Mouse (Mus musculus) cerebellum, adult 9-11 months (tissue): ENCODE measurements around the gene Frem2.

Source experiments
- DNase-seq: peaks from one replicate; pipeline ENCODE4 v3.0.0; 2022

Frem2 gene

DNA sequence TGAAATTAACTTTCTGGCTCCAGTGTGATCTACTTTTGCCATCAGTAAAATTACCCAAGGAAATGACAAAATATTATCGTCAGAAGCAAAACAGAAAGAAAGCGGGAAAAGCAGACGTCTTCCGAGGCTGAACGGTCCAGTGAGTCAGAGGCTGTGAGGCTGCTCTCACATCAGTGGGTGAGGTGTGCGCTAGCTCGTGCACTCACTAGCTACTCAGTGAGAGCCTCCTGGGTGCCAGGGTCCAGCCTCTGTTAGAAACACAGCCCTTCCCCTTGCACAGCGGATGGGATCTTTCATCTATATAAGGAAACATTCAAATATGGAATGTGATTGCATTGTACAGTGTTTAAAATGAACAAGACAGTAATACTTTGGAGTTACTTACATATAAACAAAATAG is 36.8 kb downstream of the Frem2 start:
- DNase-seq: no peak

- peak; percentile 50 for DNase-seq
These were observed 46.0 kb downstream of the Frem2 start for GRCm38 (mm10) chr3:53611106-53611505.

DNA sequence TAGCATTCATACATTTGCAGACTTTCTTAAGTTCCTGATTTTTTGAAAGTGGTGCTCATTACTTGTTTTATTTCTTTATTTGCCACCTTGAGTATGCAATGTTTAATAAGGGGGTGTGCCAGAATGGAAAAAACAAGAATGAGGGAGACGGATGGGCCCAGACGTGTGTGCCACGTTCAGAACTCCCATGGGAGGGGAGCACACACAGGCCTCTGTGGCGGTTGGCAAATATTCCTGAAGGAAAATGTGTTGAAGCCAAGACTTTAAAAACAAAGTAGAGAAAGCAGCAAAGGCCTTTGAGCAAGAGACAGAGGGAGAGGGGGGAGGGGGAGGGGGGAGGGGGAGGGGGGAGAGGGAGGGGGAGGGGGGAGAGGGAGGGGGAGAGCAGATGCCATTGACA is 47.3 kb downstream of the Frem2 start:
- DNase-seq: no peak

- no peak for DNase-seq
These were observed 57.0 kb downstream of the Frem2 start for GRCm38 (mm10) chr3:53600140-53600539.

- DNase-seq: no peak
These were observed 57.8 kb downstream of the Frem2 start for GRCm38 (mm10) chr3:53599315-53599714.

GRCm38 (mm10) chr3:53598153-53598800 is 58.9 kb downstream of the Frem2 start:
- no peak for DNase-seq

- no peak for DNase-seq
These were observed 62.7 kb downstream of the Frem2 start for GRCm38 (mm10) chr3:53594471-53594870.

DNA sequence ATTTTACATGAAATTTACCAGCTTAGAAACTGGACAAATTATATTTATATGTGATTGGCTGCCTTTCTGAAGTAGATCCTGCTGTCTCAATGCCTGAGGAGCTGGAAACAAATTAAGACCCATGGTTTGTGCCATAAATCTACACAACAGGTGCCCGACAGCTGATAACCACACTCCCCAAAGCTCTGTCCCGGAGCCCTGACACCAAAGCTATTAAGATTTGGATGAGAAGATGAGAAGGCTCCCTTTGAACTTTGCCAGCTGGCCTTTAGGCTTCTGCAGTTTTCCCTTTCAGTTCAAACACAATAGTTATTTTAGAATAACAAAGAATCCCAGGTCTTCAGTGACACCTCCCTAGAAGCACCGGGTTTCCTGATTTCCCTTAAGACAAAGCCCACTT is 63.4 kb downstream of the Frem2 start:
- DNase-seq: no peak

DNA sequence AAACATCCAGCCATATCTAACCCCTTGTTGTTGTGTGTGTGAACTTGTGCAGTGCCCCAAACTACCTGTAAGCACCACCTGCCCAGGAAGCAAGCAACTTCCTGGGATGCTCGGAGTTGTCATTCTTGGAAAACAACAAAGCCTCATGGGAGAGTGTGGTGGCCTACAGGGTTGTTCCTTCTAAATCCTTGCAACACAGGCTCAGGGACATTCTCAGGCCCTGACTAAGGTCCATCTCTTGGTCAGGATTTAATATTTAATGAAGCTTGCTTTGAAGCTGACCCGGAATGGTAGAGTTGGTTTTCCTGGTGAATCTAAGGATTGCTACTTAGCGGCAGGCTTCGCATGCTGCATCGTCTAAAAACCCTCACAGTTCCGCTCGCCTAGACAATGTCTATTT is 65.1 kb downstream of the Frem2 start:
- DNase-seq: no peak

- peak; percentile 18 for DNase-seq
These were observed 67.0 kb downstream of the Frem2 start for GRCm38 (mm10) chr3:53590139-53590621.

DNA sequence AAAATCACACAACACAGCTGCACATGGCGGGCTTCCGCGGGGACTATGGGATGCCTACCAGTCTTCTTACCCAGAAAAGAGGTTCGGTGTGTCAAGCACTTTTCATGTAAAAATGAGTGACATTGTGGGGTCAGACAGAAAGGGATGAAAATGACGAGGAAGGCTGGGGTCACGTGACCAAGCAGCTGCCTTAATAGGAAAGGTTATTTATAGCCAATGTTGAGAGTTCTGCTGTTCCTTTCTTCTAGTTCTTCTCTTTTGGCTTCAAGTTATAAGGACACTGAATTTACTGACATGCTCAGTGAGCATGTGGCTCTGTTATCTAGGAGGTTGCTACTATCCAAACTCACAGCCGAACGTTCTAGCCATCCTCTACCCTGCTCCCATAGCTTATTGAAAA is 73.9 kb downstream of the Frem2 start:
- DNase-seq: no peak

GRCm38 (mm10) chr3:53580596-53581254 is 76.4 kb downstream of the Frem2 start:
- DNase-seq: no peak

- DNase-seq: no peak
These were observed 77.9 kb downstream of the Frem2 start for GRCm38 (mm10) chr3:53579121-53579704.

DNA sequence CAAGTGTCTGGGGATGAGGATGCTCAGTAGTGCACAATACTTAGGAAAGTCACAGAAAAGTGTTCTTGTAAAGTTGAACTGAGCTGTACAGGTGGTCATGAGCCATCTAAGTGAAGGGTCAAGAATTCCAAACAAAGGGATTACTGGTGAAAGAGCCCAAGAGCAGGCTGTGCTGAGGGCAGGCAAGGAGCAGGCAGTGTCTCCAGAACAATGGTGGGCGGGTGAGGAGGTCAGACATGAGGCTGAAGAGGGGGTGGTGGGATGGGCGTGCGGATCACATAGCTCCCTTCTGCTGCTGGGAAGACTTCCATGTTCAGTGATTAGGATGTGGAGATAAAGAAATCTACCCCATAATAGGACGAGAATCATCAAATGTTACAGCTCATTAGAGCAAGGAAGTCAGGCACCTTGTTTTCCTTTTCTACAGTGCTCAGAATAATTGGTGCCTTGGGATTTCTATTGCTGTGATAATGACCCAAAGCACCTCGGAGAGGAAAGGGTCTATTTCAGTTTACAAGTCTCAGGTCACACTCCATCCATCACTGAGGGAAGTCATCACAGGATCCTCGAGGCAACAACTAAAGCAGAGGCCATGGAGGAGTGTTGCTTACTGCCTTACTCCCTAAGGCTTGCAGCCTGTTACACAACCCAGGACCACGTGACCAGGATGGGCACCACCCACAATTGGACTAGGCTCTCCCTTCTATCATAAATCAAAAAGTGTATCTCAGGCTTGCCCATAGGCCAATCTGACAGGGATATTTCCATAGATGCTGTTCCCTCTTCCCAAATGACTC is 80.6 kb downstream of the Frem2 start:
- DNase-seq: no peak

GRCm38 (mm10) chr3:53574123-53574522 is 83.0 kb downstream of the Frem2 start:
- DNase-seq: no peak

DNA sequence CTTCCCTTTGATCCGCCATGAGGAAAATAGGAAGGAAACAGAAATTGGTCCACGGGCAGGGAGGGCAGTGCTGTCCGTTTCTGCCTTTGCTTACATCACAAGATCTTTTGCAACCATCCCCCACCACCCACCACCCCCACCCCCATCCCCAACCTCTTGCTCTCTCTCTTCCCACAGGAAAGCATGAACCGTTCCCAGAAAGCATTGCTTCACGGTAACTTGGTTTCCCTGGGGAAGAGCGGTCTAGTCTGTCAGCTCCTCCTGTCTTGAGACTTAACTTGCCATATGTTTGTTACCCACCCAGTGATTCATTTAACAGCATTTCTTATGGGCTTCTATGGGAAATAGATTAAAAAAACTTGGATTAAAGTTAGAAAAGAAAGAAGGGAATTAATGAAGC is 85.5 kb downstream of the Frem2 start:
- no peak for DNase-seq

DNA sequence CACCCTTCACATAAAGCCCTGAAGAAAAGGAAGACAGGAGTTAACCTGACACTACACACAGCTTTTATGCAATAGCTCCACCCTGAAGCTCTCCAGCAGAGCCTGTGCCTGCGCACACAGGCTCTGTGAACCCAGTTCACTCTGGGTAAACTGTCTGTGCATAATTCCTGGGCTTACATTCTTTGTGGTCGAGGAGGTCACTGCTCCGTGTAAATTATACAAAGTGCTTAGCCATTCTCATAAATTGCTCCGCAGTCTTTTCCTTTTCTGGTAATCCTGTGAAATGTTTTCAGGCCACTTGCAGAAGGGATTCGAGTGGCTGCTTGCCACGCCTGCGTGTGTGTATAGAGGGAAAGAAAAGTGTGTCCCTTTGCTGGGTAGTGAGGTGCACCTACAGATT is 92.6 kb downstream of the Frem2 start:
- DNase-seq: no peak

DNA sequence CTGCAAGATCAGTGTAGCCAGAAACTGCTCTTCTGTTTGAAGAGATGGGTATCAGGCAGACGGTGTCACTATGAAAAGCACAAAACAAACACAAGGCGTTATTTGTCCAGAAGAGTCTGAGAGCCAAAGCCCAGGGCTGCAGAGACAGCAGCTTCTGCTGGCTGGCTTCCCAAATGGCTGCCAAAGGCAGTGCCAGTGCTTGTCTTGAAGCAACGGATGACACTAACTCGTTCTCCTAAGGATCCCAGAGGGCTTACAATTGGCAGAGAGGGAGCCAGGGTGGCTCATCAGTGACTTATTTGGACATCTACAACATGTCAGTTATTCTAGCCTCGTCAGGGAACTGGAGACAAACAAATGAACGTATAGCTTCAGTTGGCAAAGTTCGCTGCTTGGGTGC is 93.4 kb downstream of the Frem2 start:
- peak; percentile 50 for DNase-seq

- DNase-seq: no peak
These were observed 95.3 kb downstream of the Frem2 start for GRCm38 (mm10) chr3:53561813-53562212.

DNA sequence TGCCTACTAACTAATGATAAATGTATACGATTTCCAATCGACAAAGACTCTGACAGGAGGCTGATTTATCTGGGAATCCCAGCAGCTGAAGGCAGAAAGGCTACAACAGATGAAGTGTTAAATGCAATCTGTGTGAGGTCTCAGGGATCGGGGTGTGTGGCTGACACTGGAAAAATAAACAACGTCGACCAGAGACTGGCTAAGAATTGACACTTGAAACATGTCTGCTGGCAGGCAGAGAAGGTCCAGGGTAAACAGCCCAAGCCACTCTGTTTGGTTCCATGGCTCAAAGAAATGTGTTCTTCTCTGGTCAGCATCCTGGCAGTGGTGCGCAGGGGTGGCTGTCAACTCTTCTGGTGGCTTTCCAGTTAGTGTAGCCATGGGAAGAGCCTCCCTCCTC is 98.1 kb downstream of the Frem2 start:
- DNase-seq: no peak

DNA sequence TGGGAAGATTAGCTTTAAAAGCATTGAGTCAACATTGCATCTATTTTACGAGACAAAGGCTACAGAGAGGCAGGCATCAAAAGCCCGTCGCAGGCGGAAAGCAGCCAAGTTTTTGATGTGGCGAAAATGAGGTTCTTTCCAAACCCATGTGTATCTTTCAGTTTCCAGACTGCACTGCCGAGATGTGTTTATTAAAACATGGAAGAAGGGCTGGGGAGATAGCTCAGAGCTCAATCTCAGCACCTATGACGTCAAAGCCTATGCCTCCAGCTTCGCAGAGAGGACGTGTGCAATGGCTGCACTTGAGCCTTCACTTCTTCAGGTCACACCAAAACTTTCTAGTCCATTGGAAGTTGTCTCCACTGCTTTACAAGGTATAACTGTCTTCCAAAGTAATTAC is 98.9 kb downstream of the Frem2 start:
- DNase-seq: no peak

- DNase-seq: no peak
These were observed 99.6 kb downstream of the Frem2 start for GRCm38 (mm10) chr3:53557388-53558214.
